Mouse (Mus musculus) liver, embryonic 15.5 days (tissue): ENCODE results near the gene Lmbrd2. TPM values are rescaled to one million over a fixed set of nuclear protein-coding genes. Genes with fewer than 3 reads are reported as not detected.
A peak's percentile ranks its signal among the peaks of the same experiment; 100 is the strongest.
"Not testable (repeated sequence)": the region's sequence is repeated elsewhere in the genome, so short reads cannot be mapped to it uniquely, and the experiment has no call there.

Experiments
- ATAC-seq: fragments of 200-750 bp; cut with Nextera tagmentation; 2 replicates; pipeline ENCODE4 v1.8.0; 2017; ENCODE audit warnings: moderate number of reproducible peaks, mild to moderate bottlenecking, moderate library complexity; ENCODE audit not compliant: insufficient read depth
- H3K27ac ChIP-seq: fragments of 300-500 bp; sonication (generic); replicated peaks from 2 replicates; pipeline ENCODE4 v1.5.1; 2015; ENCODE audit warnings: mild to moderate bottlenecking, inconsistent platforms
- H3K27me3 ChIP-seq: fragments of 300-500 bp; sonication (generic); 2 replicates; pipeline ENCODE4 v1.6.1; 2015; ENCODE audit warnings: mild to moderate bottlenecking, inconsistent platforms
- H3K36me3 ChIP-seq: fragments of 300-500 bp; sonication (generic); replicated peaks from 2 replicates; pipeline ENCODE4 v1.6.1; 2015; ENCODE audit warnings: moderate library complexity, mild to moderate bottlenecking, inconsistent platforms
- H3K4me1 ChIP-seq: fragments of 300-500 bp; sonication (generic); replicated peaks from 2 replicates; pipeline ENCODE4 v1.6.1; 2015; ENCODE audit warnings: inconsistent platforms
- H3K4me2 ChIP-seq: fragments of 300-500 bp; sonication (generic); 2 replicates; pipeline ENCODE4 v1.6.1; 2015; ENCODE audit warnings: moderate library complexity, mild to moderate bottlenecking, inconsistent platforms
- H3K4me3 ChIP-seq: fragments of 300-500 bp; sonication (generic); replicated peaks from 2 replicates; pipeline ENCODE4 v1.5.1; 2015; ENCODE audit warnings: mild to moderate bottlenecking, inconsistent platforms
- H3K9ac ChIP-seq: fragments of 300-500 bp; sonication (generic); 2 replicates; pipeline ENCODE4 v1.6.1; 2015; ENCODE audit warnings: moderate library complexity, mild to moderate bottlenecking, inconsistent platforms
- H3K9me3 ChIP-seq: fragments of 300-500 bp; sonication (generic); replicated peaks from 2 replicates; pipeline ENCODE4 v1.6.1; 2016; ENCODE audit warnings: inconsistent platforms
- WGBS: fragments of 180-500 bp; shearing (Covaris S2); methylation state at CpG from one replicate; pipeline ENCODE4 v1.1.7; 2015; ENCODE audit warnings: mixed read lengths; ENCODE audit not compliant: insufficient replicate concordance; 5-methylcytosine and 5-hydroxymethylcytosine counted together
- polyA plus RNA-seq: library from polyadenylated mRNA; unstranded; fragments of >200 nt; fragmentation: Nextera tagmentation; extraction: Ambion mirVana; gene quantifications from 2 replicates; pipeline ENCODE4 v1.2.1, GENCODE M21; 2015

Gene Lmbrd2
- polyA plus RNA-seq, 1 experiment from 2014 or later, result 1.8 TPM

DNA sequence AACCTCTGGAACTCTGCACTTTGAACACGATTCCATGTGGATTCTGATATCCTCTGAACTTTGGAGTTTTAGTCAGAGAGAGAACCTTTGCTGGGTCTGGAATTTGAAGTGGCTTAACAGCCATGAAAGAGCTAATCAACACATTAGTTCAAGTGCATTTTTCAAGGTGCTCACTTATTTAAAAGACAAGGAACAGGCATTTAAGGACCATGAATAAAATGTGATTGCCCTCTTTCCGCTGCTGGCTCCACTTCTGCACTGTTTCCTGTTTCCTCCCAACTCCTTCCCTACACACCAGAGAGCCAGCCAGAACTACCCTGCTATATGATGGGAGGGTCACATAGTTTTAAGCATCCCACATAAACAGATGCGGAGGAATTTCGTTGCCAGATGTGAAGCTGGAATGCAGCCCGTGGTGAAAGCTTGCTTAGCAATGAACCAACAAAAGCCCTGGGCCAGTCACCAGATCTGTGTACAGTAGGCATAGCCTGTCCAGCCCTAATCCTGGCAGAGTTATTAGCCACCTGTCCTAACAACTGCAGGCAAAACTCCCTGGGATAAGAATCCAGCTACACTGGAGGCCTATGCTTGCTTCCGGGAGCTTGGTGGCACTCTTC is 5.4 kb upstream of the Lmbrd2 start:
- no peak for ATAC-seq
- H3K36me3 ChIP-seq, result peaks cover 73% of the 10 kb centered on the region
- H3K4me3 ChIP-seq, result no peak overlapping the region
- H3K27me3 ChIP-seq, result no peaks in the 10 kb centered on the region
- peak overlapping the region; percentile 31; the same call in 1 of the 2 replicates for H3K27ac ChIP-seq
- no peak overlapping the region for H3K9ac ChIP-seq
- 78% methylated on average over 6 of the region's 6 CpGs for WGBS
- H3K4me2 ChIP-seq, result no peak overlapping the region
- H3K9me3 ChIP-seq, result no peaks in the 10 kb centered on the region
- H3K4me1 ChIP-seq, result peaks cover 49% of the 10 kb centered on the region

DNA sequence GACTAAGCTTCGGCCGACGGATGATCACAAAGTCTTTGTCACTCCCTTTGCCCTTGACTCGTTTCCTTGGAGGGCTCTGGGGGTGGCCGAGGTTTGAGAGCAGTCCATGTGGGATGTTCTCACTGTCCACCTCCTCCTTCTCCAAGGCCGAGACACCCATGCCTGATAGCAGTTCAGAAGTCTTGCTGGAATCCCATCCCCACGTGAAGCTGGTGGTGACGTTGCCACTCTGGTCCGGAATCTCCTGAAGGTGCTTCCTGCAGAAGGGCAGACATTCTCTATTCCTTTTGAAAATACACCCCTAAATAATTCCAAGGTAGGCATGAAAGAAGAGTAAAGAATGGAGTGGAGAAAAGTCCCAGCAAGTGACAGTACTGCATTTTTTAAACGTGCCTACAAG is 903 bp upstream of the Lmbrd2 start:
- ATAC-seq, result no peak
- H3K36me3 ChIP-seq, result peaks cover 41% of the 10 kb centered on the region
- peaks cover 42% of the 10 kb centered on the region for H3K4me1 ChIP-seq
- no peaks in the 10 kb centered on the region for H3K27me3 ChIP-seq
- WGBS, result 23% methylated on average over 10 of the region's 10 CpGs
- peak overlapping the region; percentile 54 for H3K9ac ChIP-seq
- H3K27ac ChIP-seq, result peak overlapping the region; percentile 56; the same call in 1 of the 2 replicates
- no peaks in the 10 kb centered on the region for H3K9me3 ChIP-seq
- peak overlapping the region; percentile 71 for H3K4me2 ChIP-seq
- peak overlapping the region; percentile 96 for H3K4me3 ChIP-seq

DNA sequence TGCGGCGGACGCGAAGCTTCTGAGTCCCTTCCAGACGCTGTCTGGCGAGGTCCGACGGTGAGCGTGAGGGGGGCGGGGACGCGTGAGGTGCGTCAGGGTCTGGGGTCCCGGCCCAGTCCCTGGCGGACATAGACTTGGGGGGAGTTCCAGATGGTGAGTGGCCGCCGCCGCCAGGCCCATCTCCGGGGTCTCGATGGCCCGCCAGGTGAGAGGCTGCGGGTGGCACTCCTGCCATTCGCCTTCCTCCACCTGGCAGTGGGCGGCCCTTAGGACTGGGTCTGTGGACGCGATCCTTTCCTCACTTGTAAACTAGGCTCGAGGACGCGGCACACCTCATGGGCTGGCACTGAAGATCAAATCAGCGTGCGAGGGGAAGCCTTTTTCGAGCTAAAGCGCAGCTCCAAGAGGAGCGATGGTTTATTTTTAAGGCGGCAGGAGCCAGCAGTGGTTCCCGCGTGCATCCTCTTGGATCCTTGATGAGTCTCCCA is 378 bp downstream of the Lmbrd2 start:
- Histone ChIP-seq H3K27ac (peak overlapping the region; percentile 82), H3K4me2 (peak overlapping the region; percentile 92), H3K27me3 (no peaks in the 10 kb centered on the region), H3K9me3 (no peaks in the 10 kb centered on the region), H3K36me3 (peaks cover 29% of the 10 kb centered on the region), H3K4me3 (peak overlapping the region; percentile 96), H3K9ac (peak overlapping the region; percentile 90), H3K4me1 (peaks cover 35% of the 10 kb centered on the region)
- ATAC-seq, result peak; percentile 76
- WGBS, result 0% methylated on average over 37 of the region's 37 CpGs

DNA sequence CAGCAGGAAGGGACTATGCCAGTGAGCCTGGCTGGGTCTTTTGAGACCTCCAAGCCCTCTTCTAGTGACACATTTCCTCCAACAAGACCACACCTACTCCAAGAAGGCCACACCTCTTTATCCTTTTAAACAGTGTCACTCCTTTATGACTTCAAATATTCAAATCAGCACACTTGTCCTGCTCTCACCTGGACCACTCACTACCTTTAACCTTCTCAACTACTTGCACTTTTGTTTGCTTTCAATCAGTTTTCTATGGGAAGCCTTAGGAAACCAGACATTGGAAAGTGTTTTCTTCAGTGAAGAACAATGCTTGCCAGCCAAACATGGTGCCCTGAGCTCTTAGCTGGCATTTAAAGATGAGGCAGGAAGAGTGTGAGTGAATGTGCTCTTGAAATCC is 15.0 kb downstream of the Lmbrd2 start, which contains the start of gene Skp2:
Gene Skp2, minus strand, starts transcription at position 101 of the 400 bp plus-strand sequence.
- ATAC-seq, result no peak
- H3K36me3 ChIP-seq, result peaks cover 37% of the 10 kb centered on the region
- H3K9ac ChIP-seq, result no peak within 1 kb of the TSS

DNA sequence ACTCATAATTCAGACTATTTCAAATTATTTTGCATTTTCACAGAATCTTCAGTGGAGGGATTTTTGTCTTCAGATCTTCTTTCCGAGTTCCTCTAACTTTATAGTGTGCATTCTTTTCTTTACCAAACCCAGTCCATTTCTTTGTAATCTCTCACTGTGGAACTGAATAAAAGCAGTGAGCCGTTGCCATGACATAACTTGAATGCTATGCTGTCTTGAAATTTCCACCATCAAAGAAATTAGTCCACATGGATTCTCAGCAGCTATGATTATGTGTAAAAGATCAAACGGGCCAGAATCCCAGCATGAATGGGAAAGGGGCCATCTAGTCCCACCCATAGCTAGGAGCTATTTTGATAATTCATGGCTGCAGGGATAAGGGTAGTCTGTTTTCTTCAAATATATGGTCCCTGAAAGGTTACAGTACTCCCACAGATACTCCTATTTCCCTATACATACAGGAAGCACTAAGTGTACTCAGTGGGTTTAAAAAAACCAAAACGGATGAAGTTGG is 22.3 kb downstream of the Lmbrd2 start:
- H3K4me1 ChIP-seq, result no peaks in the 10 kb centered on the region
- H3K36me3 ChIP-seq, result peaks cover 19% of the 10 kb centered on the region; the same call in 1 of the 2 replicates
- H3K27me3 ChIP-seq, result no peaks in the 10 kb centered on the region
- H3K4me2 ChIP-seq, result no peak overlapping the region
- no peaks in the 10 kb centered on the region for H3K9me3 ChIP-seq
- WGBS, result 71% methylated on average over 4 of the region's 4 CpGs
- no peak for ATAC-seq
- H3K4me3 ChIP-seq, result no peak overlapping the region
- H3K27ac ChIP-seq, result no peak overlapping the region
- no peak overlapping the region for H3K9ac ChIP-seq

More for the DNA sequence above, 15.0 kb downstream of the Lmbrd2 start, which contains the start of gene Skp2:
- H3K4me1 ChIP-seq, result no peaks in the 10 kb centered on the region
- H3K4me3 ChIP-seq, result no peak within 1 kb of the TSS
- H3K27me3 ChIP-seq, result no peaks in the 10 kb centered on the region
- H3K9me3 ChIP-seq, result no peaks in the 10 kb centered on the region
- H3K27ac ChIP-seq, result no peak within 1 kb of the TSS
- H3K4me2 ChIP-seq, result no peak within 1 kb of the TSS

DNA sequence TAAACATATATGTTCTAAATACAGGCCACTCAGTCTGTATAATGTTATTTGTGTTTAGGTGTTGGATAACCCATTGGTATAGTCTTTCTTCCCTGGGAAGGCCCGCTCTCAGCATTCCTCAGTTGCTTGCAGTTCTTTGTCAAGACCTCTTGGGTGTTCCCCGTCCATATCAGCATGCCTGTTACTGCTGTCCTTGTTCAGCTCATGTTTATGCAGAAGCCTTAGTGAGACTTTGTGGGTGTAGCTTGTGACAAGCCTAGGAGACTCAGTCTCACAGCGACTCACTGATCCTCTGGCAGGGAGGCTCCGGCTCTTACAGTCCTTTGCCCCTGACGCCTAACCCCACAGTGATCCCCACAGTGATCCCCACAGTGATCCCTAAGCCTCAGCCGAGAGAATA is 23.8 kb downstream of the Lmbrd2 start:
- Histone ChIP-seq H3K4me3 (no peak overlapping the region), H3K27ac (no peak overlapping the region), H3K9me3 (no peaks in the 10 kb centered on the region), H3K9ac (no peak overlapping the region), H3K4me1 (no peaks in the 10 kb centered on the region), H3K36me3 (peaks cover 25% of the 10 kb centered on the region; the same call in 1 of the 2 replicates), H3K4me2 (no peak overlapping the region), H3K27me3 (no peaks in the 10 kb centered on the region)
- WGBS, result 75% methylated on average over 6 of the region's 6 CpGs
- ATAC-seq, result no peak

DNA sequence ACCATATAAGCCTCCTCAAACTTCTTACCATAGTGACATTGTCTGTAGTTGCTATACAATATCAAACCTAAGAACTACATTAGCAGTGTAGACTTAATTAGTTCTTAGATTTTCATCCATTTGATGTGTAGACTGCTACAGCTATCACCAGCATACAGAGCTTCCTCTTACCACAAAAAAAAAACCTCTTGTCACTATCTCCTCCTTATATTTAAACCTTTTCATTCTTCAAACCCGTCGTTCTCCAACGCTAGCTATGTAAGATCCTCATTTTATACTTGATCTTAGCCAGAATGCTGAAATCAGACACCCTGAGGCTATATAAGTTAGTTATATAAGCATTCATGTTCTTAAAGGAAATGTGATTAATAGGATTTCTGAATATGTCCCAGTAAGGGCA is 36.7 kb downstream of the Lmbrd2 start:
- no peaks in the 10 kb centered on the region for H3K4me1 ChIP-seq
- H3K27ac ChIP-seq, result no peak overlapping the region
- ATAC-seq, result no peak
- 44% methylated on average over 3 of the region's 3 CpGs for WGBS
- H3K4me3 ChIP-seq, result no peak overlapping the region
- H3K9me3 ChIP-seq, result no peaks in the 10 kb centered on the region
- H3K4me2 ChIP-seq, result no peak overlapping the region
- no peak overlapping the region for H3K9ac ChIP-seq
- no peaks in the 10 kb centered on the region for H3K27me3 ChIP-seq
- peaks cover 22% of the 10 kb centered on the region for H3K36me3 ChIP-seq

DNA sequence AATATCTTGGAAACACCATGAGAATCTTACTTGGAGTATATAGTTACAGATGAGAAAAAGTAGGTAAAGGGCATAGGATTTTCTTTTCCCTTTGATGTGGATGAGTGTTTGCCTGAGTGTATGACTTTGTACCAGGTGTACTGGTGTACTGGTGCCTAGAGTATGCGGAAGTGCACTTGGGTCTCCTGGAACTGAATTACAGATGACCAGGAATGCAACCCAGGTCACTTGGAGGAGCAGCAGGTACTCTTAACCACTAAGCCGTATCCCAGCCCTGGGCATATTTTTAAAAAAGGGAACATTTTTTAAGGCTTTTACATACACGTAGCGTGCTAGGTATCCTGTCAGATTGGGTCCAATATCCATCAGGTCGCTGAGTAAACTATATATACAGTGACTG is 43.6 kb downstream of the Lmbrd2 start:
- Histone ChIP-seq H3K4me2 (no peak overlapping the region), H3K9me3 (no peaks in the 10 kb centered on the region), H3K36me3 (peaks cover 13% of the 10 kb centered on the region), H3K27me3 (no peaks in the 10 kb centered on the region), H3K27ac (no peak overlapping the region), H3K9ac (no peak overlapping the region), H3K4me1 (no peaks in the 10 kb centered on the region), H3K4me3 (no peak overlapping the region)
- ATAC-seq, result no peak
- WGBS, result 82% methylated on average over 5 of the region's 5 CpGs

DNA sequence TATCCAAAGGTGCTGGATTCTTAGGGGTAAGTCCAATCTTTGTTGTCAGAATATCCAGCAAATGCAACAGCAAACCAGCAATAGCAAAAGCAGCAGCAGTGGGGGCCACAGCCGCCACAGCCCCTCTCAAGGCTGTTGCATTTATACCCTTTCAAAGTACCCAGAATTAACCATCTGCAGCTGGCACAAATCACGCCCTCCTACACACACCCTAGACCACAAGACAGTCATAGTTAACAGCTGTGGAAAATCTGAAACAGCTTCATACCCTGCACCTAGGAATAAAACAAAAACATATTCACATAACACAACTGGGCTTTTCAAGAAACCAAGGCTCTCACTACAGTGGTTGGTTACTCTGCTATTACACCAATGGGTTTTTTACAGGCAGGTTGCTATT is 49.4 kb downstream of the Lmbrd2 start:
- H3K27me3 ChIP-seq, result no peaks in the 10 kb centered on the region
- no peak overlapping the region for H3K9ac ChIP-seq
- no peaks in the 10 kb centered on the region for H3K4me1 ChIP-seq
- H3K4me2 ChIP-seq, result no peak overlapping the region
- ATAC-seq, result no peak
- H3K36me3 ChIP-seq, result peaks cover 6% of the 10 kb centered on the region; the same call in 1 of the 2 replicates
- 65% methylated on average over 2 of the region's 2 CpGs for WGBS
- H3K4me3 ChIP-seq, result no peak overlapping the region
- no peak overlapping the region for H3K27ac ChIP-seq
- H3K9me3 ChIP-seq, result no peaks in the 10 kb centered on the region

DNA sequence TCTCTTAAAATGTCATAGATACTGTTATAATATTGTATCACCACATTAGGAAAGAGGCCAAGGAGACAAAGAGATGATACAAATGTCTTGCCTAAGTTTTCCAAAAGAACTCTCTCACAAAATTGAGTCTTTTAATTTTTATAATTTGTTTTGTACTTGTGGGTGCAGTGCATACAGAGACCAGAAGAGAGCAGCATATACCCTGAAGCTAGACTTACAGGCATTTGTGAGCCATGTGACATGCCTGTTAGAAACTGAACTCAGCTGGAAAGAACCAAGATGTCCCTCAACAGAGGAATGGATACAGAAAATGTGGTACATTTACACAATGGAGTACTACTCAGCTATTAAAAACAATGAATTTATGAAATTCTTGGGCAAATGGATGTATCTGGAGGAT is 52.3 kb downstream of the Lmbrd2 start:
- H3K9ac ChIP-seq, H3K27ac ChIP-seq, H3K4me1 ChIP-seq, H3K27me3 ChIP-seq, H3K4me3 ChIP-seq, H3K36me3 ChIP-seq, H3K9me3 ChIP-seq, ATAC-seq, H3K4me2 ChIP-seq: not testable (repeated sequence)

DNA sequence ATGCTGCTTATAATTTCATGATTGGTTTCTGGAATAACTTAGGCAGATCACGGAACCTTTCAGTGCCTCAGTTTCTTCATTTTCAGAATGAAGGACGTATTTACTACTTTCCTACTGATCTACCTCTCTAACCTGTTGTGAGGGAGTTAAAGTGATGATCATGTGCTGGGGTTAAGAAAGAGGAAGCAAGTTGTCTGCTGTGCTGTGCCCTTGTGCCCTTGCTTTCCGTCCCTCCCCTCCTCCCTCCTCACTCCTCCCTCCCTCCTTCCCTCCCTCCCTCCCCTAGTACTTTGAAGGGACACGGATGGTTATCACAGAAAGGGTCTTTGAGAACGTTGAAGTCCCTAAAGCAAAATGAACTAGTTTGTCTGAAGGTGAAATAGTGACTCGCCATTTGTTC is 58.1 kb downstream of the Lmbrd2 start:
- no peak overlapping the region for H3K9ac ChIP-seq
- H3K27me3 ChIP-seq, result no peaks in the 10 kb centered on the region
- no peak overlapping the region for H3K4me3 ChIP-seq
- 0 out of 2 replicates have a peak, but pooled peaks cover 8% of the 10 kb centered on the region for H3K36me3 ChIP-seq
- ATAC-seq, result no peak
- 35% methylated on average over 6 of the region's 6 CpGs for WGBS
- H3K4me2 ChIP-seq, result no peak overlapping the region
- no peaks in the 10 kb centered on the region for H3K9me3 ChIP-seq
- H3K4me1 ChIP-seq, result no peaks in the 10 kb centered on the region
- H3K27ac ChIP-seq, result no peak overlapping the region

DNA sequence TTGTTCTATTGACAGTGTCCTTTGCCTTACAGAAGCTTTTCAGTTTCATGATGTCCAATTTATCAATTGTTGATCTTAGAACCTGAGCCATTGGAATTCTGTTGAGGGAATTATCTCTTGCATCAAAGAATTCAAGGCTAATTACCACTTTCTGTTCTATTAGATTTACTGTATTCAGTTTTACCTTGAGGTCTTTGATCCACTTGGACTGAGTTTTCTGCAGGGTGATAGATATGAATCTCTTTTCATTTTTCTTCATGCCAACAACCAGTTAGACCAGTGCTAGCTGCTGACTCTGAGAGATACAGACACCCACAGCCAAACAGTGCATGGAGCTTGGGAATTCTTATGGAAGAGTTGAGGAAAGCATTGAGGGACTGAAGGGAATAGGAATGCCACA is 71.5 kb downstream of the Lmbrd2 start:
- H3K36me3 ChIP-seq, result no peaks in the 10 kb centered on the region
- H3K4me2 ChIP-seq, result no peak overlapping the region
- H3K4me1 ChIP-seq, result no peaks in the 10 kb centered on the region
- no peak overlapping the region for H3K9ac ChIP-seq
- no peak overlapping the region for H3K4me3 ChIP-seq
- no peak for ATAC-seq
- H3K27me3 ChIP-seq, result no peaks in the 10 kb centered on the region
- no peak overlapping the region for H3K27ac ChIP-seq
- no peaks in the 10 kb centered on the region for H3K9me3 ChIP-seq
